Mouse (Mus musculus) heart, embryonic 14.5 days (tissue): ENCODE results near the gene Necab2. TPM values are rescaled to one million over a fixed set of nuclear protein-coding genes. Genes with fewer than 3 reads are reported as not detected.

ENCODE experiments used
- ATAC-seq: fragments of 200-750 bp; cut with Nextera tagmentation; 2 replicates; pipeline ENCODE4 v1.8.0; 2017; ENCODE audit warnings: low read depth, moderate TSS enrichment; ENCODE audit not compliant: insufficient number of reproducible peaks, insufficient read depth, low FRiP score
- H3K27ac ChIP-seq, 2 experiments: fragments of 200-500 bp in 1 of 2; fragments of 300-500 bp in 1 of 2; sonication (generic) in 1 of 2; replicated peaks in 1 of 2; 2 replicates each; pipeline ENCODE4 v1.5.1; 2012 to 2014; ENCODE audit warnings: low read depth in 2 of 2, low read length in 2 of 2, control low read depth in 1 of 2, mild to moderate bottlenecking in 1 of 2, mixed read lengths in 1 of 2; ENCODE audit not compliant: control insufficient read depth in 1 of 2, insufficient read depth in 1 of 2
- H3K27me3 ChIP-seq: fragments of 300-500 bp; sonication (generic); 2 replicates; pipeline ENCODE4 v1.6.1; 2014; ENCODE audit warnings: mild to moderate bottlenecking, low read length, control low read depth; ENCODE audit not compliant: control insufficient read depth, insufficient read depth
- H3K36me3 ChIP-seq: fragments of 300-500 bp; sonication (generic); 2 replicates; pipeline ENCODE4 v1.6.1; 2014; ENCODE audit warnings: mild to moderate bottlenecking, control low read depth, low read length, mixed read lengths; ENCODE audit not compliant: control insufficient read depth, insufficient read depth
- H3K4me1 ChIP-seq, 2 experiments: fragments of 200-500 bp in 1 of 2; fragments of 300-500 bp in 1 of 2; sonication (generic) in 1 of 2; 2 replicates each; pipeline ENCODE4 v1.6.1; 2012 to 2014; ENCODE audit warnings: low read length in 2 of 2, control low read depth in 1 of 2, mixed read lengths in 1 of 2; ENCODE audit not compliant: control insufficient read depth in 2 of 2, insufficient read depth in 2 of 2
- H3K4me2 ChIP-seq: fragments of 300-500 bp; sonication (generic); 2 replicates; pipeline ENCODE4 v1.6.1; 2014; ENCODE audit warnings: mild to moderate bottlenecking, low read length
- H3K4me3 ChIP-seq, 2 experiments: fragments of 200-500 bp in 1 of 2; fragments of 300-500 bp in 1 of 2; sonication (generic) in 1 of 2; 2 replicates each; pipeline ENCODE4 v1.5.1; 2012 to 2014; ENCODE audit warnings: low read length in 2 of 2, mild to moderate bottlenecking in 2 of 2, control low read depth in 1 of 2, low read depth in 1 of 2, moderate library complexity in 1 of 2; ENCODE audit not compliant: control insufficient read depth in 1 of 2, insufficient read depth in 1 of 2
- H3K9ac ChIP-seq: fragments of 300-500 bp; sonication (generic); 2 replicates; pipeline ENCODE4 v1.6.1; 2014; ENCODE audit warnings: mild to moderate bottlenecking, low read length
- H3K9me3 ChIP-seq: fragments of 300-500 bp; sonication (generic); 2 replicates; pipeline ENCODE4 v1.6.1; 2016; ENCODE audit warnings: low read length, control low read depth; ENCODE audit not compliant: control insufficient read depth
- WGBS: fragments of 180-500 bp; shearing (Covaris S2); extraction: QIAGEN DNeasy Blood & Tissue Kit; methylation state at CpG from one replicate; pipeline ENCODE4 v1.1.7; 2014; 5-methylcytosine and 5-hydroxymethylcytosine counted together
- polyA plus RNA-seq: library from polyadenylated mRNA; unstranded; fragments of >200 nt; fragmentation: Nextera tagmentation; extraction: Ambion mirVana; gene quantifications from 2 replicates; pipeline ENCODE4 v1.2.1, GENCODE M21; 2014

Gene Necab2
- polyA plus RNA-seq, 1 experiment from 2014 or later, result 0.27 TPM

- no peak for ATAC-seq
These were observed 17.7 kb upstream of the Necab2 start for GRCm38 (mm10) chr8:119428766-119429327.

DNA sequence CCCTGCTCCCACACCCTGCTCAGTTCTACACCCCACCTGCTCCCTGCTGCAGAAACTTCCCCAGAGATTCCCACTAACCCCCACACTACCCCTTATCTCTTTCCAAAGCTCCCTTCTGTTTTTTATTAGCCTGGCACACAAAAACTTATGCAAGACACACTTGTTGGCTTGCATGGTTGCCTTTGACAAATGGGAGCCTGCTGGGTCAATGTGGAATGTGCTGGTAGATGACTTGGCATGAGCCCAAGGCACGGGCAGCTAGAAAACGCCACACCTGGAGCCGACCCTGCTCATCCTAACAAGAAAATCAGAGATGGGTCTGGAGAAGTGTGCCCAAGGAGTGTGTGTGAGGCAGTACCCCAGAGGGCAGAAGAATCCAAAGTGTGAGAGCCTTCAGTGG lies 17.0 kb upstream of the Necab2 start:
- peaks cover 4 to 7% of the 10 kb centered on the region in 2 experiments; a peak in 3 of 4 replicates for H3K4me1 ChIP-seq
- no peaks in the 10 kb centered on the region for H3K36me3 ChIP-seq
- no peak overlapping the region for H3K27ac ChIP-seq
- H3K9ac ChIP-seq, result no peak overlapping the region
- H3K4me3 ChIP-seq, result no peak overlapping the region
- H3K9me3 ChIP-seq, result no peaks in the 10 kb centered on the region
- ATAC-seq, result no peak
- 76% methylated on average over 3 of the region's 3 CpGs for WGBS
- H3K4me2 ChIP-seq, result no peak overlapping the region
- H3K27me3 ChIP-seq, result no peaks in the 10 kb centered on the region

More at GRCm38 (mm10) chr8:119428766-119429327, 17.7 kb upstream of the Necab2 start:
- Histone ChIP-seq H3K9me3 (no peaks in the 10 kb centered on the region), H3K4me2 (no peak overlapping the region), H3K27me3 (no peaks in the 10 kb centered on the region), H3K27ac (no peak overlapping the region), H3K36me3 (no peaks in the 10 kb centered on the region), H3K4me1 (peaks cover 7 to 10% of the 10 kb centered on the region in 2 experiments), H3K4me3 (no peak overlapping the region), H3K9ac (no peak overlapping the region)
- WGBS, result 81% methylated on average over 5 of the region's 5 CpGs

DNA sequence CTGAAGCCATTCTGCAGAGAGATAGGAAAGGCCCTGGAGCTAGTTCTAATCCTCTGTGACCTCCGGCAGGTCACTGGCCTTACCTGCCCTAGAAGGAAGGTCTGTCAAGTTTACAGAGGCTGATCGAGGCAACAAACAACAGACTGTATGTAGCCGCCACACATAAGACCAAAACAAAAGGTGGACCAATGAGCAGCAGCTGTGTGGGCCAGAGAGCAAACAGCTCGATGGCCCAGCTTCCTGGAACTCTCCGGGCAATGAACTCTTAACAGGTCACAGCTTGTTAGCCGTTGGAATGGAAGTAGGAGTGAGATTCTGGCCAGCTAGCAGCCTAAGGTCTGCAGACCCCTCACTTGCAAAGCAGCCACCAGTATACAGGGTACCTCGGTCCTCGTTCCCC lies 16.3 kb upstream of the Necab2 start:
- Histone ChIP-seq H3K4me1 (peaks cover 4 to 7% of the 10 kb centered on the region in 2 experiments; a peak in 3 of 4 replicates), H3K27ac (no peak overlapping the region), H3K27me3 (no peaks in the 10 kb centered on the region), H3K4me3 (no peak overlapping the region), H3K36me3 (no peaks in the 10 kb centered on the region), H3K9ac (no peak overlapping the region), H3K4me2 (no peak overlapping the region), H3K9me3 (no peaks in the 10 kb centered on the region)
- 77% methylated on average over 8 of the region's 8 CpGs for WGBS
- ATAC-seq, result no peak

GRCm38 (mm10) chr8:119430690-119431089 lies 15.8 kb upstream of the Necab2 start:
- H3K9me3 ChIP-seq, result no peaks in the 10 kb centered on the region
- H3K36me3 ChIP-seq, result no peaks in the 10 kb centered on the region
- no peak overlapping the region for H3K4me3 ChIP-seq
- H3K27me3 ChIP-seq, result no peaks in the 10 kb centered on the region
- no peak overlapping the region for H3K27ac ChIP-seq
- no peak for ATAC-seq
- H3K9ac ChIP-seq, result no peak overlapping the region
- WGBS, result 54% methylated on average over 7 of the region's 7 CpGs
- H3K4me2 ChIP-seq, result no peak overlapping the region
- peaks cover 4% of the 10 kb centered on the region in 2 experiments; a peak in 3 of 4 replicates for H3K4me1 ChIP-seq

DNA sequence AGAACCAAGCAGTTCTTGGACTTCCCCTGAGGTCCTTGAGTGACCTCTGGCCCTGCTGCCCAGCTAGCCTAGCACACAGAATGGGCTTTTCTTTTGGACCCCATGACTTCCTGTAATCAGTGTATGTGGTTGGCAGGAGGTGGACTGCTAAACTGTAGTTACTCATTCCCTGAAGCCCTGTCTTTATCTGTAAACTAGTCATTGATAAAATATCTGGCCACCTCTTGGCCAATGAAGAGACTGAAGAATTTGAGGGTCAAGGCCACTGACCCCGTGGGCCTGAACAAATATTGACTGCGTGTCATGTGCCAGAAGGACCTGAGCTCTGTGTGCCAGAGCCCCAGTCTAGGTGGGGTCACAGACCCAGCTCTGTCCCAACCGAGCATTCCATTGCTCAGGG lies 14.1 kb upstream of the Necab2 start:
- H3K27me3 ChIP-seq, result no peaks in the 10 kb centered on the region
- H3K36me3 ChIP-seq, result no peaks in the 10 kb centered on the region
- H3K27ac ChIP-seq, result no peak overlapping the region
- no peaks in the 10 kb centered on the region for H3K9me3 ChIP-seq
- H3K4me2 ChIP-seq, result no peak overlapping the region
- no peak overlapping the region for H3K9ac ChIP-seq
- H3K4me1 ChIP-seq, result peaks cover 8 to 9% of the 10 kb centered on the region in 2 experiments
- no peak for ATAC-seq
- 59% methylated on average over 3 of the region's 3 CpGs for WGBS
- no peak overlapping the region for H3K4me3 ChIP-seq

DNA sequence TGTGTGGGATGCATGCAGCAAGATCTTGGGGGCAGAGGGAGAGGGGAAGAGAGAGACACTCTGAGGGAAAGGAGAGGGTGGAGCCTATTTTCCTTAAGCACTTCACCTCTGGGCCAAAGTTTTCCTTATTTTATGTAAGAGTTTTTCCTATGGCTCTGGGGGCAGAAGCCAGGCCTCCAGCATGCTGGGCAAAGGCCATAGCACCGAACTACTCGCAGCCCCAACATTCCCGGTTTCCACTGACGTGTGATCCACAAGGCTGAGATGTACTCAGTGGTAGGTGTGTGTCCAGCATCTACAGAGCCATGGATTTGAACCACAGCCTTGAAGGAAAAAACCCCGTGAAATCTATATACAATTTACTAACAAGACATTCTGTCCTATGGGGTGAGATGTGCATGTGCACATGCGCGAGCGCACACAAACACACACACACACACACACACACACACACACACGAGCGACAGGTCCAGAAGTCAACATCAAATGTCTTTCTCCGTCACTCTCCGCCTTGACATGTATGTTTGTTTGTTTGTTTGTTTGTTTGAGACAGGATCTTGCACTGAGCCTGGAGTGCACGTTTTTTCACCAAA lies 12.8 kb upstream of the Necab2 start, which contains the start of gene Osgin1:
Gene Osgin1 (plus strand): TSS at position 543 of the 593 bp plus-strand sequence.
- ATAC-seq, result no peak
- 87% methylated on average over 13 of the region's 13 CpGs for WGBS

DNA sequence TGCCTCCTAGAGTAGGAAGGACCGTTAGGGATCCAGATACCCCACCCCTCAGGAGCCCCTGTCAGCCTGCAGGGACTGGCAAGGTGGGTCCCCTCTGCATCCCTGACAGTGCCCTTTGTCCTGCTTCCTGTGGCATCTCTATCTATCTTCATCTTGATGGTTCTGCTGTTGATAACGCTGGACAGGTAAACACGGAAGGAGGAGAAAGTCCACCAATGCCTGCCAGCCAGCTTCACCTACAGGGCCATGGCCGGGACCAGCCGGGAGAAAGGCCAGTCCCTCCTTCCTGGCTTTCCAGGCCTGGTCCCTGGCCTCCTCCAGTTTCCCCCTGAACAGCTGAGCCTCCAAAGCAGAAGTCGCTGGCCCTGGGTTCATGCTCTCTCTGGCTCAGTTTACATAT lies 11.9 kb upstream of the Necab2 start:
- no peak overlapping the region for H3K4me2 ChIP-seq
- no peaks in the 10 kb centered on the region for H3K9me3 ChIP-seq
- H3K36me3 ChIP-seq, result no peaks in the 10 kb centered on the region
- H3K27me3 ChIP-seq, result no peaks in the 10 kb centered on the region
- no peak overlapping the region for H3K4me3 ChIP-seq
- no peak overlapping the region for H3K27ac ChIP-seq
- no peak overlapping the region for H3K9ac ChIP-seq
- peaks cover 8 to 10% of the 10 kb centered on the region in 2 experiments for H3K4me1 ChIP-seq
- WGBS, result 72% methylated on average over 6 of the region's 6 CpGs
- ATAC-seq, result no peak

More for the DNA sequence above, 12.8 kb upstream of the Necab2 start, which contains the start of gene Osgin1:
- no peak within 1 kb of the TSS for H3K9ac ChIP-seq
- no peaks in the 10 kb centered on the region for H3K27me3 ChIP-seq
- H3K4me2 ChIP-seq, result no peak within 1 kb of the TSS
- H3K4me1 ChIP-seq, result peaks cover 8 to 10% of the 10 kb centered on the region in 2 experiments
- H3K9me3 ChIP-seq, result no peaks in the 10 kb centered on the region
- no peak within 1 kb of the TSS for H3K27ac ChIP-seq
- H3K36me3 ChIP-seq, result no peaks in the 10 kb centered on the region
- no peak within 1 kb of the TSS for H3K4me3 ChIP-seq
